ENCODE assay signal across 27 mouse cellular contexts in genomic region chr6:32212439-32212838, GRCm38 (mm10).
DNase-seq lines count a peak whose midpoint lies in the region; ATAC-seq and TF ChIP-seq lines count a peak whose summit lies in the region.
"Had no signal": no experiment of that assay in that cellular context is flagged by ENCODE, and none has a peak within 500 bp of the region (broad histone marks: within the 10 kb centered on the region; RNA-seq: fewer than 3 reads in every experiment).

No protein-coding gene starts in this region.

- DNase-seq in kidney, adult 2 months, result peak; percentile 10
- DNase-seq in kidney, adult 11 months, result no peak
- DNase-seq in midbrain, embryonic 14.5 days, result peak; percentile 34
- no peak for DNase-seq in midbrain, postnatal 0 days (ENCODE audit: low spot score)
- DNase-seq in NIH3T3 (ENCODE audit: low read depth), result peak; percentile 61
- DNase-seq in brain, adult 2 months (ENCODE audit: low read depth, low spot score), result peak; percentile 68
- no peak for DNase-seq in thymus, adult 18-20 months
- DNase-seq: adrenal gland, postnatal 25 days; B cell, adult 2 months; cerebellum, adult 2 months; cerebellum, postnatal 25 days; gastrocnemius, postnatal 25 days; heart, adult 2 months; kidney, postnatal 4 days; left cerebral cortex, postnatal 4 days; liver, postnatal 0 days; lung, postnatal 4 days had no signal

- 44% methylated on average over 4 of the region's 4 CpGs for WGBS in kidney, adult 2 months
- 39% methylated on average over 4 of the region's 4 CpGs for WGBS in midbrain, embryonic 14.5 days
- 40% methylated on average over 4 of the region's 4 CpGs for whole genome bisulfite sequencing in midbrain, postnatal 0 days

- no peak overlapping the region for H3K4me2 ChIP-seq in midbrain, embryonic 14.5 days (ENCODE audit: low read length)
- H3K4me2 ChIP-seq in midbrain, postnatal 0 days (ENCODE audit: low read depth, low read length, poor library complexity, severe bottlenecking), result no peak overlapping the region
- H3K4me2 ChIP-seq: heart, embryonic 12.5 days; hindbrain, embryonic 15.5 days; liver, embryonic 12.5 days; neural tube, embryonic 13.5 days had no signal

- H3K9me3 ChIP-seq in midbrain, embryonic 14.5 days (ENCODE audit: control insufficient read depth, low read length), result no peaks in the 10 kb centered on the region
- H3K9me3 ChIP-seq in midbrain, postnatal 0 days (ENCODE audit: low read length), result no peaks in the 10 kb centered on the region
- H3K9me3 ChIP-seq: forebrain, embryonic 10.5 days; heart, embryonic 12.5 days; hindbrain, embryonic 15.5 days; liver, embryonic 12.5 days; megakaryocyte, embryonic 14.5 days; neural tube, embryonic 13.5 days had no signal

- H3K4me3 ChIP-seq in kidney, adult 2 months (ENCODE audit: insufficient read depth, low read depth, low read length), result no peak overlapping the region
- H3K4me3 ChIP-seq in midbrain, embryonic 14.5 days (replicated peaks; ENCODE audit: low read depth, low read length), result no peak overlapping the region
- H3K4me3 ChIP-seq in midbrain, postnatal 0 days (ENCODE audit: low read depth, low read length), result no peak overlapping the region
- H3K4me3 ChIP-seq: forebrain, embryonic 10.5 days; heart, adult 2 months; heart, embryonic 12.5 days; hindbrain, embryonic 15.5 days; liver, embryonic 12.5 days; megakaryocyte, embryonic 14.5 days; neural tube, embryonic 13.5 days had no signal

- no peaks in the 10 kb centered on the region for H3K27me3 ChIP-seq in kidney, adult 2 months (replicated peaks; ENCODE audit: control insufficient read depth, insufficient read depth, low read length)
- H3K27me3 ChIP-seq in midbrain, embryonic 14.5 days (ENCODE audit: control insufficient read depth, insufficient read depth, low read length), result no peaks in the 10 kb centered on the region
- no peaks in the 10 kb centered on the region for H3K27me3 ChIP-seq in midbrain, postnatal 0 days (ENCODE audit: insufficient read depth, low read length)
- H3K27me3 ChIP-seq: heart, embryonic 12.5 days; hindbrain, embryonic 15.5 days; liver, embryonic 12.5 days; neural tube, embryonic 13.5 days had no signal

- H3K4me1 ChIP-seq in kidney, adult 2 months (ENCODE audit: control insufficient read depth, insufficient read depth, low read length), result no peaks in the 10 kb centered on the region
- no peaks in the 10 kb centered on the region for H3K4me1 ChIP-seq in midbrain, embryonic 14.5 days (ENCODE audit: control insufficient read depth, insufficient read depth, low read length)
- no peaks in the 10 kb centered on the region for H3K4me1 ChIP-seq in midbrain, postnatal 0 days (ENCODE audit: insufficient read depth, low read length)
- H3K4me1 ChIP-seq: forebrain, embryonic 10.5 days; hindbrain, embryonic 15.5 days; liver, embryonic 12.5 days; megakaryocyte, embryonic 14.5 days; neural tube, embryonic 13.5 days had no signal

- ATAC-seq in midbrain, embryonic 14.5 days (ENCODE audit: low FRiP score, low TSS enrichment), result no peak
- ATAC-seq in midbrain, postnatal 0 days (ENCODE audit: low FRiP score), result no peak
- ATAC-seq in granulocyte monocyte progenitor cell, adult 5-6 weeks (replicated peaks; ENCODE audit: poor library complexity, severe bottlenecking), result no peak
- ATAC-seq: inflammation-experienced regulatory T-cells, adult 6 months; liver, embryonic 12.5 days; liver, postnatal 0 days; lung, postnatal 0 days had no signal

- TF ChIP-seq CTCF in kidney, adult 2 months (conservative IDR thresholded peaks at IDR 0.05; ENCODE audit: insufficient read depth, insufficient read length, low read depth, low read length), result no peak
- TF ChIP-seq CTCF in midbrain, postnatal 0 days (IDR thresholded peaks at IDR 0.05), result no peak

- no peak for TF ChIP-seq POLR2A in kidney, adult 2 months (IDR thresholded peaks at IDR 0.05; ENCODE audit: low read depth, low read length)

- no peaks in the 10 kb centered on the region for H3K36me3 ChIP-seq in kidney, adult 2 months (ENCODE audit: control insufficient read depth, insufficient read depth, low read length)
- H3K36me3 ChIP-seq in midbrain, embryonic 14.5 days (ENCODE audit: control insufficient read depth, insufficient read depth, low read length), result no peaks in the 10 kb centered on the region
- peaks cover 11% of the 10 kb centered on the region for H3K36me3 ChIP-seq in midbrain, postnatal 0 days (ENCODE audit: insufficient read depth, low read length)
- H3K36me3 ChIP-seq: forebrain, embryonic 10.5 days; liver, embryonic 12.5 days had no signal

- no peak overlapping the region for H3K27ac ChIP-seq in kidney, adult 2 months (ENCODE audit: insufficient read depth, low read depth, low read length)
- H3K27ac ChIP-seq in midbrain, embryonic 14.5 days (replicated peaks; ENCODE audit: low read depth, low read length), result no peak overlapping the region
- H3K27ac ChIP-seq in midbrain, postnatal 0 days (ENCODE audit: low read depth, low read length), result no peak overlapping the region
- H3K27ac ChIP-seq: forebrain, embryonic 10.5 days; heart, adult 2 months; hindbrain, embryonic 15.5 days; kidney, postnatal 0 days; liver, embryonic 12.5 days; neural tube, embryonic 13.5 days had no signal

- H3K9ac ChIP-seq in midbrain, embryonic 14.5 days (replicated peaks; ENCODE audit: low read length), result no peak overlapping the region
- no peak overlapping the region for H3K9ac ChIP-seq in midbrain, postnatal 0 days (replicated peaks; ENCODE audit: low read length, poor library complexity, severe bottlenecking)
- H3K9ac ChIP-seq: heart, embryonic 12.5 days; hindbrain, embryonic 15.5 days; liver, embryonic 12.5 days; liver, postnatal 0 days; neural tube, embryonic 13.5 days had no signal

Comparison
In these comparisons a context has a peak if more than half of its experiments do, and no peak if none do; other contexts are left out.
1. DNase-seq: peak in kidney, adult 2 months (single experiment), midbrain, embryonic 14.5 days (single experiment), NIH3T3 (single experiment) and brain, adult 2 months (single experiment); none in kidney, adult 11 months (single experiment), midbrain, postnatal 0 days (single experiment) and thymus, adult 18-20 months (0 of 2).